Mouse (Mus musculus): ENCODE measurements around the gene Olfr584.

DNA sequence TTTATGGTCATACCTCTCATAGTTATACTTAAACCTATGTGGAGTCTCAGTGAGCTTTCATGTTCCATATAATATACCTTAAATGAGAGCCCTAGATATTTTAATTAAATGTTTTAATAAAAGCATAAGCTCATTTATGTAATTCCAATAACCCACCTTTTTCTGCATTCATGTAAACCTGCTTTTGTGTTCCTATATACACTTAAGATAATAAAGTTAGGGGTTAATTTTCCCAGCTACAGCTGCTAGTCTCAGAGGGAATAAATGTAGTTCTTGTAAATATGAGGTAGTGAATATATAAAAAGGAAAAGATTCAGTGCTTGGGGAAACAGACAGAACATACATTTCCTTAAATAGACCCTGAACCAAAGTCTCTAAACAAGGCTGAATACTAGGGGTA, 44.0 kb upstream of the Olfr584 start, which contains the start of gene Olfr582:
- TF ChIP-seq CTCF (IDR thresholded peaks at IDR 0.05; ENCODE audit: low read depth) (no peak), EP300 (IDR thresholded peaks at IDR 0.05; ENCODE audit: low read depth) (no peak)

Data from heart, postnatal 0 days (tissue).